Mouse (Mus musculus) cerebellum, postnatal 14 days (tissue): Measurements from ENCODE around the gene Dera.
A peak's percentile ranks its signal among the peaks of the same experiment; 100 is the strongest.
"Not testable (repeated sequence)": the region's sequence is repeated elsewhere in the genome, so short reads cannot be mapped to it uniquely, and the experiment has no call there.

Experiments
- DNase-seq, 2 experiments: peaks; one replicate each; pipeline ENCODE4 v3.0.0; 2021; ENCODE audit warnings: mixed read lengths in 2 of 2

The Dera gene

DNA sequence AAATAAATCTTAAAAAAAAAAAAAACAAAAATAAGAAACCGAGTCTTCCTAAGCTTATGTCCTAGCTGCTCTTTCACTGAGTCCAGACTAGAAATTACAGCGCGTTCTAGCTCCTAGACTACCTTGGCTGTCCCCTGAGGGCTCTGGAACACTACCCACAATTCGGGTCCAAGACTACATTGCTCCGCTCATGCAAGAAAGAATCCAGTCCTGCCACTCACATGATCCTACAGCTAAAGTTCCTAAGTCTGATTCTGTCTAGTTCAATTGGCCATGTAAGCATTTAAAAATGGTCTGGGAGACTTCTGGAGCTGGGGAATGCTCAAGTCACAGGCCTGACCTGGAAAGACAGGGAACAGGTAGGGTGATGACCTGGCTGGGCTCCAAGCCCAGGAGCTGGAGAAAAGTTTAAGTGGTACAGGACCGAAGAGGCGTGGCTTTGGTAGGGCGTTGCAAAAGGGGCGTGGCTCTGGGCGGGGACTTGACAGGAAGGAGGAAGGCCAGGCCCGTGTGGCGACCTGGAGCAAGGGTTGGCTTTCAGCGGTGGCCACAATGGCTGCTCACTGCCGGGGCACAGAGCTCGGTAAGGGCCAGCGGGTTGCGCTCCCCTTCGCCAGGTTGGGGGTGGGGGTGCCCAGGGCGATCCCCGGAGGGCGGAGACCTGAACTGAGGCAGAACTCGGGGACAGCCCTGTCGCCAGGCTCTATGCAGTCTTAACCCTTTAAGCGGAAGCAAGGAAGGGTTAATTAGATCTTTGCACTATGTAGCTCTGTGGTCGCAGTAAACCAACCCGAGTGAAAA, at the start of gene Dera:
TSS of gene Dera (plus strand) at position 491 of the 801 bp plus-strand sequence.
- peak; percentile 72 to 83 for DNase-seq

GRCm38 (mm10) chr6:137706209-137706608, 48.1 kb upstream of the Dera start:
- DNase-seq, result no peak

- not testable (repeated sequence) for DNase-seq
Measured at GRCm38 (mm10) chr6:137708726-137709405, 45.5 kb upstream of the Dera start.

DNA sequence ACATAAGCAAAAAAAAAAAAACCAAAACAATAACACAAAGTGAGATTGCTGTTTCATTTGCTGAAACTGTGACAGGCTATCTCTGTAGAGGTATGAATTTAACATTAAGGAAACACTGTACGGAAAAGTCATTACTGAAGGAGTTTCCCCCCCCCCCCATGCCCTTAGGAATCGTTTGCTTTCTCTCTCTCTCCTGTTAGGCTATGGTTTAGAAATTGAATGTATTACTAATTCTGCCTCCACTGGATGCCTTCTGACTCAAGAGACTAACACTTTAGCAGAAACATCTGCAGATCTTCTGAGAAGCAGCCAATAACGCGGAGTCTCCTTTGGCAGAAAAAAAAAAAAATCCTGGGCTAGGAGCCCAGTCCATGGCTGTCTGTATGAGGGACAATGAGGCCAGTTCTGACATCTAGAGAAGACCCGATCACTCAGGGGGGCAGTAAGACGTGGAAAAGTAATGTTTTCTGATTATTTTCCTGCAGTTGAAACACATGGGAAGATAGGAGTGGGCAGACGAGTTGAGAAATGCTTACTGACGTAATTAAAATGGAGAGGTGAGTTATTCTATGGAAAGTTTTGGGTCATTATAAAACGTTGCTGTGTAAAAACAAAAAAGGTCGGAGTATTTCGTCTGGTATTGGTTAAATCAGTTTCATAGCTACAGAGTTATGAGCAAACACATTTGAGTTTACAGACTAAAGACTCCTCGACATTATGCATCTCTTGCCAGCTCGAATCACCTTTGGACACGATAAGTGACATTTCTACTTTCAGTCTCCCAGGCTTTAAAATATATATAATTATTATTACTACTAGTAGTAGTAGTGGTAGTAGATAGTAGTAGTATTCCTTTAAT, 43.9 kb upstream of the Dera start:
- no peak for DNase-seq

- DNase-seq, result no peak
Measured at GRCm38 (mm10) chr6:137712654-137713309, 41.6 kb upstream of the Dera start.

DNA sequence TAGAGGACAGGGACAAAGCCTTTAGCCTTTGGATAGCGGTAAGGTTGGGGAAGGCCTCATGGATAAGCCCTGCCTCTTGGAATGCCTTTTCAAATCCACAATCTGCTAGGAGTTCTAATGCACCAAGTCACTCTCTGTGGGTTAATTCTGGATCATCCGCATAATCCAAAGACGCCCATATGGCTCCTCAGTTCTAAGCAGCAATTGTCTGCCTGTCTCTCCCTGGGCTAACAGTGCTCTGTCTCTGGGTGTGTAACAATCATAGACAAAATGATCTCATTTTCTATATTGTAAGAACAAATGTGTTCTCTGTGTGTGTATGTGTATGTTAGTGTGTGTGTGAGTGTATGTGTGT, 41.1 kb upstream of the Dera start:
- peak in 1 of 2 experiments; percentile 33 for DNase-seq

DNA sequence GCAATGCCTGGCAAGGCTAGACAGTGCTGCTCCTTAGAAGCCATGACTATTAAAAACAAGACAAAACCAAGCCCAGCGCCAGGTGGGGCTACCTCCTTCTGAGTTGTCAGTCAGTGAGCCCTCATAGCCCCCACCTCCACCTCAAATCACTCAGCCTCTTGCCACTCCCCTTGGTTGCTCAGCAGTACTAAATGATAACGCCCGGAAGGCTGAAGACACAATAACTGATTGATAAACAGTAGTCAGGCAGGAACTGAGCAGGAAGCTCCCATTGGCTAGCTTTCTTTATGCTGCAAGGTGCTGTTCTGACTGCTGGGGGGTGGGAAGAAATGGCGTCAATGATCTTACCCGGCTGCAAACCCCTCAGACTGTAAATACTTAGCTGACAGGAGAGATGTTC, 37.5 kb upstream of the Dera start:
- no peak for DNase-seq

- DNase-seq, result no peak
Measured at GRCm38 (mm10) chr6:137722220-137722931, 32.0 kb upstream of the Dera start.

DNA sequence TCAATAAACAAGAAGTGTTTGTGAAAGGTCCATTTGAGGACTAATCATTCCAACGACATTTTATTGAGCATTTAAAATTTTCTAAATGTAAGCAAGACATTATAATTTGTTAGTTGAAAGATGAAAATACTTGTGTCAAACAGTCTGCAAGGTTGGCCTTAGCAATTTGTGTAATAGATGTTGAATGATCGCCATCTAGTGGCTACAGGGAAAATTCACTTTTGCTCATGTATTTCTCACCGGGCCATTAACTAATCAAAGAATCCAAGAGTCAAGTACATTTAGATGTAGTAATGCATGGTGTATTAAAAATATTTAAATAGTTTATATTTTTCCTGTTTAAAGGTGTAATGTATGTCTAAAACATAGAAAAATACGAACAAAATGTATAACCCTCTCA, 30.4 kb upstream of the Dera start:
- DNase-seq, result peak; percentile 55 to 69

GRCm38 (mm10) chr6:137734460-137734845, 19.9 kb upstream of the Dera start:
- DNase-seq, result peak in 1 of 2 experiments; percentile 27

DNA sequence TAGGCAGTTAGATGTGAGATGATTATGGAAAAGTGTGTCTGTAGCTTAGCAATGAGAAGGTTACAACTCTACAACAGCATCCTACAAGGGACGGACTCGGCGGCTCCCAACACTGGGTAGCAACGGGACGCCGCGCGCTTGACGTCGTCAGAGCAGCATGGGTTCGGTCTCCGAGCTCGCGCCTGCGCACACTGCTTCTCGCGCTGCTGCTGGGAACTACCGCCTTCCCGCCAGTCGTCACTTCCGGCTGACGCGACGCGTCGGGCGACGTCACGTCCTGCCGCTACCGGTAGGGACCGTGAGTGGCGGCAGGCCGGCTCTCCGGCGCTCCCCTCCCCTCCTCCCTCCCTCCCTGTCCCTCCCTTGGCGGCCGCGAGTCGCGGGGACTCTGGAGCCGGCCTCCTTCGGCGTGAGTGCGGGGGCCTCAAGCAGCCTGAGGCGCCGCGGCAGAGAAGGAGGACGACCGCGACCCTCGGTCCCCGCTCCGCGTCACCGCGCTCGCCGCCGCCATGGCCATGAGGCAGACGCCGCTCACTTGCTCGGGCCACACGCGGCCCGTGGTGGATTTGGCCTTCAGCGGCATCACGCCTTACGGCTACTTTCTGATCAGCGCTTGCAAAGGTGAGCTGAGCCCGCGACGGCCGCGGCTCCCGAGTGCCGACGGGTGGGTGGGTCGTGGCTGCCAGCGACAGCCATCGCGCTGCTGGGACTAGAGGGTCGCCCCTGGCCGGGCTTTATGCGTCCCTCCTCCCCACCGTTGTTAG, 19.3 kb upstream of the Dera start, which contains the start of gene Strap:
TSS of gene Strap (plus strand) at position 233 of the 764 bp plus-strand sequence.
- peak; percentile 96 to 97 for DNase-seq

- DNase-seq, result peak; percentile 43 to 56
Measured at GRCm38 (mm10) chr6:137735671-137736238, 18.6 kb upstream of the Dera start.

DNA sequence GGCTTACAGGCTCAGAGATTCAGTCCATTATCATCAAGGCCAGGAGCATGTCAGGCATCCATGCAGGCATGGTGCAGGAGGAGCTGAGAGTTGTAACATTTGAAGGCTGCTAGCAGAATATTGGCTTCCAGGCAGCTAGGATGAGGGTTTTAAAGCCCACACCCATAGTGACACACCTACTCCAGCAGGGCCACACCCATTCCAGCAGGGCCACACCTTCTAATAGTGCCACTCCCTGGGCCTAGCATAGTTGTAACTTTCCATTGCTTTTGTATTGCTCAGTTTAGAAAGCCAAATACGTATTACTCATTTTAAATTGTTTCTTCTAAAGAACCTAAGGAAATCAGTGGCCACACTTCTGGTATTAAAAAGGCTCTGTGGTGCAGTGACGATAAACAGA, 13.4 kb upstream of the Dera start:
- no peak for DNase-seq

GRCm38 (mm10) chr6:137744700-137745099, 9.6 kb upstream of the Dera start:
- no peak for DNase-seq

GRCm38 (mm10) chr6:137747174-137747928, 7.0 kb upstream of the Dera start:
- peak; percentile 49 to 55 for DNase-seq

DNA sequence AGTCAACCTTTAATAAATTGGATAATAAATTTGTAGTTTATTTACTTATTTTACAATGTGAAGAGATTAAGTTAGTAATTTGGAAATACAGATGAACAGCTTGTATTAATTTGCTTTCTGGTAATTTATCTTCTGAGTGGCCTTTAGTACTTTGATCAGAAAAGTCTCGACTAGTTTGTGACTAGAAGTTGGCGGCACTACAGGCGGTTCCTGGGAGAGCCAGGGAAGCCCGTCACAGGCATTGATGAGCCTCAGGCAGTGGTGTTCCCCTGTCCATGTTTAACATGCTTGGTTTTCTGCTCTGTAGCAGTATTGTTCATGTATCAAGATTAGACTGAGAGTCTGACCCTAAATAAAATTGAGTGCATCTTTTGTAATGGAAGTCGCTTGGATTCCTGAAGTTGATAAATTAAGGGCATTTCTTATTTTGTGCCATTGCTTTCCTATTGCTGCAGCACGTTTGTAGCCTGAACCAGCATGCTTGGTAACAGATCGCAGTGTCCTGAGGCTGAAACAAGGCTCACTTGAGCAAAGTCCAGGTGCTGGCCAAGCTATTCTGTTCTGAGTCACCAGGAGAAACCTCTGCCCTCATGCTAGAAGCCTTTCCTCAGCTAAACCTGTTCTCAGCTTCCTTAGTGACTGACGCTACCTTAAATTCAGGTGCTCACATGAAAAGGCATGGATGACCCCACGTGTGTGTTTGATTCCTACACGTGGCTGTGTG, 2.6 kb upstream of the Dera start:
- DNase-seq, result no peak

DNA sequence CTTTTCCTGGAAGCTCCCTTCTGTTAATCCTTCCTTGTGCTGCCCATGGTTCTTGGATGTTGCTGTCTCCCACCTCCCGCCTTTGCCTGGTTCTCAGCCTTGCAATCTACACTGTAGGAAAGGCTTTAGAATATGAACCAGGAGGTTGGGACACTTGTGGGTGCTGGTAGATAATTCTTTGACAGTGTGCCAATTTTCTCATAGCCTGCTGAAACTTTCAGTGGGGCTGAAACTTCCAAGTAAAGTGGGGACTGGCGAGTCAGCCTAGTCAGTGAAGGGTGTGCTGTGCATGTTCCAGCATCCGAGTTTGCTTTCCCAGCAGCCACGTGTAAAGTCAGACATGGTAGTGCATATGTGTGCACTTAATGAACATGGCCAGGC, 2.1 kb upstream of the Dera start:
- no peak for DNase-seq

GRCm38 (mm10) chr6:137754857-137755232, 499 bp downstream of the Dera start:
- DNase-seq, result no peak

GRCm38 (mm10) chr6:137756310-137756709, 2.0 kb downstream of the Dera start:
- DNase-seq, result peak; percentile 22 to 31
